Mouse (Mus musculus) central nervous system, embryonic 11.5 days (tissue): ENCODE data around the gene Olfr270. TPM values are rescaled to one million over a fixed set of nuclear protein-coding genes. Genes with fewer than 3 reads are reported as not detected.

Experiments used
- polyA plus RNA-seq: library from polyadenylated mRNA; depleted of rRNA; stranded (reverse); fragments of >200 nt; gene quantifications from 2 replicates; pipeline ENCODE4 v1.2.3, GENCODE M21; 2012; rRNA removed

Olfr270 gene
- polyA plus RNA-seq: not detected in 2 replicates

DNA sequence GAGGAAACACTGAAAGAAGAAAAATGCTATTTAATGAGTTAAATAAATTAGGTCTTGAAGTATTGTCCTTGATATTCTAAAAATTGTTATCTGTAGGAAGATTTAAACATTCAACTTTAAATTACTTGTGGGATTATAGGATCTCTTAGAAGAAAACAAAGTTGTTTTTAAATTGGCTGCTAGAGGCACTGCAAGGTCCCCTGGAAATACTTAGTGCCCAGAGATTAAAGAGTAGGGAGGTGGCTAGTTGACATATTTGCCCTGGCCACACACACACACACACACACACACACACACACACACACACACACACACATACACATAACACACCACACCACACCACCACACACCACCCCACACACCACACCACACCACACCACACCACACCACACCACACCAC lies at the start of gene Olfr270:
Olfr270 (plus strand) TSS at position 301 of the 400 bp plus-strand sequence.

DNA sequence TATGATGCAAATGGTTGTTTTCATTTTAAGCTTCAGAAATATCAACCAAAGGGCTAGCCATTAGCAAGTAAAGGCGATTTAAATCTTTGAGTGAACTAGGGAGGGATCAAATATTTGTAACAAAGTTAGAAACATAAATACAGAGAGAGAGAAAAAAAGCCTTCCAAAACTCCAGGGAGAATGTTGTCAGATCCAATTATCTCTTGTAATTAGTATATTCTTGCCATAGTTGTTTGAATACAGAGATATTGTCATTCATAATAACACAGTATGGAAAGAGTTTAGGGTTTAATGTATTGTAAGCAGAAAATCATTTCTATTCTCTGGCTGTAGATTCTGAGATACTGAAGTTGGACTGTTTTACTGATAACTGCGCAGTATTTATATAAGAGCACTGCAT lies 45.3 kb upstream of the Olfr270 start, which contains the start of gene Olfr272:
Olfr272 (minus strand) TSS at position 101 of the 400 bp plus-strand sequence.

DNA sequence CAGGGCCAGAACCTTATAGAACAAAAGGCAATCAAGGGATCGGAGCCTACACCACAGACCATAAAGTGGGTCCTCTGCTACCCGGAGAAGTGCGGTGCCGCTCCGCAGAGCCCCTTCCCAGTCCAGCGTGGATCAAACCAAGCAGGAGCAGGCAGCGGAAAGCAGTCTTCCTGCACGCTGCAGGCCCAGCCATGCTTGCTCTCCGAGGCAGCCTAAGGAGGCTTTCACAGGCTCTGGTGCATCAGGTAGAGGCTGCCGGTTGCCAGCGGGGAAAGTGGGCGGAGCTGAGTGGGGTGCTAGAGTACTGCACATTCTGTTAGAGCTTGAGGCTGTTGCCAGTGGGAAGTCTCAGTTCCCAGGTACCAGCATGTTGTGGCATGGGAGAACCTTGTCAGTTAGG lies 24.9 kb downstream of the Olfr270 start, which contains the start of gene Nipsnap3a:
Nipsnap3a (plus strand) TSS at position 25 of the 400 bp plus-strand sequence.

DNA sequence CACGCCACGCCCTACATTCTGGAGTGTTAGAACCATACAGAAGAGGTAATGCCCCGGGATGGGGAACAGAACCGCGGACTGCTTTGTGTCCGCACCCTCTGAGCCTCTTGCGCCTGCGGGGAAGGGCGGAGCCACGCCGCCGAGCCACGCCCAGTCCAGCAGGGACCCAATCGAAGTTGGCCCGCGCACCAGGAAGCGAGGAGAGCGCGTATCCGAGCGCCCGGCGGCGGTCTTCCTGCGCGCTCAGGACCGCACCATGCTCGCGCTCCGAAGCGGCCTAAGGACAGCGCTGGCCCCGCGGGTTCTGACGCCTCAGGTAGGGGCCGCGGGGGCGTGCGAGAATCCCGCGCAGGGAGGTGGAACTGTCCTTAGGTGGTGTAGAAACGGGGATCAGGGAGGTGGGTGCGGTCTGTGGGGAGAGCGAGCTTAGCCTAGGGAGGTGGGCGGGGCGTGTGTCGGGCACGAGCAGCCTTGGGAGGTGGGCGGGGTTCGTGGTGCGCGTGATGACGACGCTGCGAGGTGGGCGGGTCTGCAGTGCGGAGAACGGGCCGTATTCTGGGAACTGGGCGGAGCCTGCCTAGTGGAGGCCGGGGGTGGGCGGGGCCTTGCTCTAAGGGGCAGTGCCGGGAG lies 47.5 kb downstream of the Olfr270 start, which contains the start of gene Nipsnap3b:
Nipsnap3b (plus strand) TSS at position 149 of the 630 bp plus-strand sequence.

Other genes with a start within 250 kb of the Olfr270 start
- not detected in 2 replicates for gene Olfr275, start 149.9 kb upstream of the Olfr270 start, polyA plus RNA-seq
- not detected in 2 replicates for gene Olfr273, start 105.3 kb upstream of the Olfr270 start, polyA plus RNA-seq
- not detected in 2 replicates for gene Olfr272, start 45.4 kb upstream of the Olfr270 start, polyA plus RNA-seq
- gene Nipsnap3a, start 24.7 kb downstream of the Olfr270 start, polyA plus RNA-seq: not detected in 2 replicates
- gene Nipsnap3b, start 47.3 kb downstream of the Olfr270 start, polyA plus RNA-seq: 26.2 and 46.7 TPM in 2 replicates
- 4.2 and 7.0 TPM in 2 replicates for gene Abca1, start 195.3 kb downstream of the Olfr270 start, polyA plus RNA-seq